Mouse (Mus musculus) ES-E14 (cell line): Measurements from ENCODE around the gene Olfr288. TPM values are rescaled to one million over a fixed set of nuclear protein-coding genes. Genes with fewer than 3 reads are reported as not detected.
A peak's percentile ranks its signal among the peaks of the same experiment; 100 is the strongest.

Experiments used
- DNase-seq: peaks from one replicate; pipeline ENCODE4 v3.0.0-alpha.2; 2013; ENCODE audit warnings: low read depth, low spot score
- H3K27ac ChIP-seq: 2 replicates; pipeline ENCODE4 v1.5.1; 2012; ENCODE audit warnings: low read depth, mild to moderate bottlenecking, low read length, moderate library complexity, mixed read lengths; ENCODE audit not compliant: poor library complexity, insufficient read depth, severe bottlenecking
- H3K36me3 ChIP-seq: 2 replicates; pipeline ENCODE4 v1.6.1; 2012; ENCODE audit warnings: mild to moderate bottlenecking, low read length, moderate library complexity, mixed read lengths; ENCODE audit not compliant: control insufficient read depth, poor library complexity, insufficient read depth, severe bottlenecking
- H3K4me1 ChIP-seq, 2 experiments: fragments of 150-350 bp in 1 of 2; sonication (generic) in 1 of 2; 2 replicates each; pipeline ENCODE4 v1.6.1; 2012; ENCODE audit warnings: low read length in 2 of 2, mild to moderate bottlenecking in 1 of 2, mixed read lengths in 1 of 2; ENCODE audit not compliant: control insufficient read depth in 2 of 2, insufficient read depth in 2 of 2, poor library complexity in 1 of 2
- H3K4me3 ChIP-seq, 2 experiments: fragments of 150-350 bp in 1 of 2; sonication (generic) in 1 of 2; 2 replicates each; pipeline ENCODE4 v1.5.1; 2012; ENCODE audit warnings: low read length in 2 of 2, low read depth in 1 of 2, mild to moderate bottlenecking in 1 of 2, mixed read lengths in 1 of 2; ENCODE audit not compliant: insufficient read depth in 1 of 2, poor library complexity in 1 of 2, severe bottlenecking in 1 of 2
- H3K9ac ChIP-seq: 2 replicates; pipeline ENCODE4 v1.6.1; 2012; ENCODE audit warnings: low read depth, mild to moderate bottlenecking, low read length, mixed read lengths; ENCODE audit not compliant: poor library complexity, insufficient read depth, severe bottlenecking
- H3K9me3 ChIP-seq: fragments of 150-350 bp; sonication (generic); 2 replicates; pipeline ENCODE4 v1.6.1; 2012; ENCODE audit warnings: low read depth, mild to moderate bottlenecking, low read length; ENCODE audit not compliant: control insufficient read depth, insufficient read depth
- CHD2 ChIP-seq: IDR thresholded peaks from 2 replicates; pipeline ENCODE4 v1.6.1; 2014; ENCODE audit warnings: mild to moderate bottlenecking, low read depth, low read length, inconsistent platforms
- HCFC1 ChIP-seq: IDR thresholded peaks from 2 replicates; pipeline ENCODE4 v1.6.1; 2012; ENCODE audit warnings: low read length, inconsistent platforms, borderline replicate concordance; ENCODE audit not compliant: insufficient read depth
- MAFK ChIP-seq: IDR thresholded peaks from 2 replicates; pipeline ENCODE4 v1.6.1; 2014; ENCODE audit warnings: mild to moderate bottlenecking, low read depth, low read length, inconsistent platforms; ENCODE audit not compliant: insufficient read depth
- ZC3H11A ChIP-seq: IDR thresholded peaks from 2 replicates; pipeline ENCODE4 v1.6.1; 2012; ENCODE audit warnings: low read depth, mild to moderate bottlenecking, inconsistent platforms, low read length, borderline replicate concordance
- ZNF384 ChIP-seq: IDR thresholded peaks from 2 replicates; pipeline ENCODE4 v1.6.1; 2012; ENCODE audit warnings: low read depth, low read length, inconsistent platforms
- in situ Hi-C, 2 experiments: fragments of 600-800 bp; cut with MboI; formaldehyde crosslinking; loops; one replicate each; pipeline ENCODE4 v1.15.1; 2025; ENCODE audit warnings: low sequenced_read_pairs in 2 of 2, inconsistent platforms in 1 of 2; ENCODE audit not compliant: unreplicated experiment in 2 of 2
- total RNA-seq: library from RNA; depleted of rRNA; stranded (reverse); fragments of 300-350 nt; gene quantifications from 2 replicates; pipeline ENCODE4 v1.2.3, GENCODE M21; 2012

Gene Olfr288
- total RNA-seq, 1 experiment: not detected

DNA sequence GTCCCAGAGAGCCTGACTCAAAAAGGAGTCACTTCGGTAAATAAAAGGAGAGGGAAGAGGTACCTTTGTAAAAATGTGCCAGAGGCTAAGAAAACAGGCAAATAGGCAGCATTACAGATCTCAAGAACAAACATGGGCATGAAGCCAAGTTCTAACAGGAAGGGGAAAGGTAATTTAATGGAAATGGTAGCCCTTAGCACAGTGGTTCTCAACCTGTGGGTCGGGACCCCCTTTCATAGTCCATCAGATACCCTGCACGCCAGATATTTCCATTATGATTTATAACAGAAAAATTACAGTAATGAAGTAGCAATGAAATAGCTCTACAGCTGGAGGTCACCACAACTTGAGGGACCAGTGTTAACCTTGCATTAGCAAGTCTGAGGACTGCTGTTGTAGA lies 18.0 kb downstream of the Olfr288 start:
- 0 out of 4 replicates have a peak, but pooled peaks cover 0 to 2% of the 10 kb centered on the region in 2 experiments for H3K4me1 ChIP-seq
- H3K27ac ChIP-seq: no peak overlapping the region
- no peak overlapping the region for H3K4me3 ChIP-seq
- H3K36me3 ChIP-seq: no peaks in the 10 kb centered on the region
- no peak overlapping the region for H3K9ac ChIP-seq
- no peak for TF ChIP-seq CHD2
- TF ChIP-seq ZC3H11A: no peak
- DNase-seq: no peak
- H3K9me3 ChIP-seq: no peaks in the 10 kb centered on the region
- in situ Hi-C loops: no loop called here

DNA sequence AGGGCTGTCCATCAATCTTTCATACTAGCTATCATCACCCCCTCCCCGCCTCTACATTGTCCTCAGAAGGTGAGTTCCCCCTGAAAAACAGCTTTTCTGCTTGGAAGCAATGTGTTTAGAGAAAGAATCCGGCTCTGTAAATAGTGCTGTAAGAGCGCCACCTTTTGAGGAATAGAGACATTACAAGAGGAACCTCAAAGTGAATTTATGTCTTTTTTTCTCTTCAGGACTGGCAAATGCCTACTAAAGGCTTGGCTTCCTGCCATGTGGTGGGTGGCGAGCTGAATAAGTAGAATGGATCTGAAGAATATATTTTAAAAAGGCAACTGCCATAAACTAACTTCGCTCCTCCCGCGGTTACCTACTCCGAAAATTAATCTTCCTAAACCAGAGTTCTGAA lies 21.5 kb downstream of the Olfr288 start:
- Histone ChIP-seq H3K4me3 (no peak overlapping the region), H3K9ac (no peak overlapping the region), H3K36me3 (no peaks in the 10 kb centered on the region), H3K9me3 (no peaks in the 10 kb centered on the region), H3K4me1 (no peaks in the 10 kb centered on the region), H3K27ac (no peak overlapping the region)
- no peak for TF ChIP-seq MAFK
- no peak for TF ChIP-seq CHD2
- TF ChIP-seq ZNF384: no peak
- TF ChIP-seq ZC3H11A: no peak
- TF ChIP-seq HCFC1: no peak
- peak; percentile 51 for DNase-seq
- in situ Hi-C loops: no loop called here

- TF ChIP-seq CHD2: no peak
- no peak for TF ChIP-seq ZNF384
- TF ChIP-seq ZC3H11A: no peak
- TF ChIP-seq MAFK: no peak
- TF ChIP-seq HCFC1: no peak
- peaks cover 0 to 6% of the 10 kb centered on the region in 2 experiments; a peak in 1 of 4 replicates for H3K4me1 ChIP-seq
- no peak overlapping the region for H3K27ac ChIP-seq
- no peaks in the 10 kb centered on the region for H3K9me3 ChIP-seq
- in situ Hi-C loops: no loop called here
- H3K4me3 ChIP-seq: no peak overlapping the region
- H3K9ac ChIP-seq: no peak overlapping the region
- H3K36me3 ChIP-seq: no peaks in the 10 kb centered on the region
- no peak for DNase-seq
Observed at GRCm38 (mm10) chr15:98172113-98172512, 23.2 kb downstream of the Olfr288 start.

DNA sequence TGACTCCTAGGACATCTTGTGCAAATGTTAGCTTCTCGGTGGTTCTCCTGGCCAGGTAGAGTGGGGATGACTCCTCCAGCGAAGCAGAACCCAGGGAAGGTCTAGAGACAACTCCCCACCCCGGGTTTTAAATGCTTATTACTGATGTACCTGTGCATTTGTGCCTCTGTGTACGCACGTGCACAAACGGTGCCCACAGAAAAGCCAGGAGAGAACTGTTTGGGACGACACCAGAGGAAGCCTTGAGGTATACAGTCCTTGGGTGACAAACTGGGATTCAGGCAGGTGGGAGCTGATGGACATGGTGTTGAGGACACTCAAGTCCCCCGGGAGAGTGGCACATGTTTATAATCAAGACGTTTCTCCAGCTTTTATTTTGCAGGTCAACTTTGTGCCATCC lies 24.4 kb downstream of the Olfr288 start:
- Histone ChIP-seq H3K9ac (no peak overlapping the region), H3K9me3 (no peaks in the 10 kb centered on the region), H3K27ac (no peak overlapping the region), H3K36me3 (no peaks in the 10 kb centered on the region), H3K4me3 (no peak overlapping the region), H3K4me1 (peaks cover 0 to 6% of the 10 kb centered on the region in 2 experiments; a peak in 1 of 4 replicates)
- DNase-seq: no peak
- TF ChIP-seq ZC3H11A: no peak
- TF ChIP-seq MAFK: no peak
- TF ChIP-seq ZNF384: no peak
- no peak for TF ChIP-seq CHD2
- TF ChIP-seq HCFC1: no peak
- in situ Hi-C loops: no loop called here

DNA sequence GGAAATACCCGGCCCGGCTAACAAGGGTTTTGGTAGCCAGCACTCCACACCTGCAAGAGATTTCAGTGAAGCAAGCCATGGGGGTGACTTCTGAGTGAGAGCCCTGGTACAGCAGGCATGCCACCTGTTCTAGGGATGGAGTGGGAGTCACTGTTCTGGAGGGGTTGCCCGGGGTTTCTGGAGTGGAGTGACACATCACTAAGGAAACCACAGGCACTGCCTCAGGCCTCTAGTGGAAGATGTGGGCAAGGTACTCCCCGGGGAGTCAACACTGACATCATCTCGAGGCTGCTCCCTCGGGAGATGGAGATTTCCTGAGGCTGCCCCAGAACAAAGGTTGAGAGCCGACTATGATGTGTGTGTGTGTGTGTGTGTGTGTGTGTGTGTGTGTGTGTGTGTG lies 25.0 kb downstream of the Olfr288 start:
- DNase-seq: no peak
- Histone ChIP-seq H3K9me3 (no peaks in the 10 kb centered on the region), H3K4me1 (peaks cover 0 to 6% of the 10 kb centered on the region in 2 experiments; a peak in 1 of 4 replicates), H3K36me3 (no peaks in the 10 kb centered on the region), H3K27ac (no peak overlapping the region), H3K4me3 (no peak overlapping the region), H3K9ac (no peak overlapping the region)
- TF ChIP-seq ZC3H11A (no peak), ZNF384 (no peak), HCFC1 (no peak), CHD2 (no peak)
- in situ Hi-C loops: no loop called here
